In the genomic region with DNA sequence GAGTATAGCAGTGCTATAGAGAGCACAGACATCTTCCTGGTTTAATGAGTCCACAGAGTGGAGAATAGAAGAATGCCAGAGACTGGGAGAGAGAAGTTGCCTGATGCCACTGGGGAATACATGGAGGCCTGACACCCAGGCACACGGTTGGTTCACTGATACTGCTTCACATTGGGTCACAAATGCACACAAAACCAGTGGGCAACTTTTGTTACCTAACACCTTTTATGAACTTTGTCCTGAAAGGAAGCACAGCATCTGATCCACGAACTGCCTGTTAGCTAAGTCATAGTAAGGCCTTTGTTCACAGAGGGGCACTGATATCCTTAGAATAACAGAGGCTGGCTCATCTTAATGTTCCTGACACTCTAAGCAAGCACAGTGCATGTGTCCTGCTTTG, we compare ENCODE assay signal across 25 mouse cellular contexts.
DNase-seq lines count a peak whose midpoint lies in the region; ATAC-seq and TF ChIP-seq lines count a peak whose summit lies in the region.
"Had no signal": no experiment of that assay in that cellular context is flagged by ENCODE, and none has a peak within 500 bp of the region (broad histone marks: within the 10 kb centered on the region; RNA-seq: fewer than 3 reads in every experiment).

No protein-coding gene starts in this region.

- DNase-seq in gastrocnemius, adult 2 months, result no peak
- no peak for DNase-seq in gastrocnemius, adult 8-10 months (ENCODE audit: low spot score in 2 of 2)
- DNase-seq in layer of hippocampus, adult 2 months (ENCODE audit: low spot score in 2 of 2), result no peak
- no peak for DNase-seq in layer of hippocampus, adult 9-10 months (ENCODE audit: low spot score)
- no peak for DNase-seq in liver, postnatal 0 days
- DNase-seq: adrenal gland, adult 8-10 months; adrenal gland, postnatal 14 days; adrenal gland, postnatal 36 days; B cell, adult 2 months; cerebellum, adult 11-12 months; cerebellum, adult 2 months; cerebellum, adult 9-10 months; cerebellum, postnatal 10 days; cerebellum, postnatal 25 days had no signal

- no peaks in the 10 kb centered on the region for H3K27me3 ChIP-seq in intestine, embryonic 16.5 days (replicated peaks; ENCODE audit: control insufficient read depth, insufficient read depth, low read length)
- no peaks in the 10 kb centered on the region for H3K27me3 ChIP-seq in intestine, postnatal 0 days (replicated peaks; ENCODE audit: control insufficient read depth, insufficient read depth, low read length)
- H3K27me3 ChIP-seq in liver, postnatal 0 days (ENCODE audit: insufficient read depth, low read length), result no peaks in the 10 kb centered on the region
- no peaks in the 10 kb centered on the region for H3K27me3 ChIP-seq in liver, embryonic 12.5 days (replicated peaks)
- H3K27me3 ChIP-seq: CH12.LX; embryonic facial prominence, embryonic 12.5 days; forebrain, embryonic 13.5 days; Patski had no signal

- WGBS in intestine, embryonic 16.5 days, result 70% methylated on average over 2 of the region's 2 CpGs
- WGBS in intestine, postnatal 0 days, result 41% methylated on average over 2 of the region's 2 CpGs
- WGBS in liver, postnatal 0 days (ENCODE audit: insufficient replicate concordance), result 51% methylated on average over 2 of the region's 2 CpGs
- WGBS in liver, embryonic 12.5 days (ENCODE audit: insufficient replicate concordance), result 64% methylated on average over 2 of the region's 2 CpGs

- H3K4me1 ChIP-seq in intestine, embryonic 16.5 days (ENCODE audit: control insufficient read depth, insufficient read depth, low read length), result peaks cover 16% of the 10 kb centered on the region
- peaks cover 10% of the 10 kb centered on the region; the same call in 1 of the 2 replicates for H3K4me1 ChIP-seq in intestine, postnatal 0 days (replicated peaks; ENCODE audit: control insufficient read depth, insufficient read depth, low read length)
- H3K4me1 ChIP-seq in liver, postnatal 0 days (ENCODE audit: insufficient read depth), result 0 out of 2 replicates have a peak, but pooled peaks cover 2% of the 10 kb centered on the region
- peaks cover 11% of the 10 kb centered on the region for H3K4me1 ChIP-seq in liver, embryonic 12.5 days

- no peak overlapping the region for H3K4me2 ChIP-seq in intestine, embryonic 16.5 days (ENCODE audit: low read depth, low read length)
- H3K4me2 ChIP-seq in intestine, postnatal 0 days (replicated peaks; ENCODE audit: low read depth), result no peak overlapping the region
- no peak overlapping the region for H3K4me2 ChIP-seq in liver, postnatal 0 days (ENCODE audit: low read depth, low read length)
- no peak overlapping the region for H3K4me2 ChIP-seq in liver, embryonic 12.5 days
- H3K4me2 ChIP-seq: embryonic facial prominence, embryonic 12.5 days; forebrain, embryonic 13.5 days had no signal

- H3K4me3 ChIP-seq in gastrocnemius, adult 2 months, result no peak overlapping the region
- H3K4me3 ChIP-seq in intestine, embryonic 16.5 days (ENCODE audit: low read length), result no peak overlapping the region
- no peak overlapping the region for H3K4me3 ChIP-seq in intestine, postnatal 0 days (ENCODE audit: low read depth, low read length)
- H3K4me3 ChIP-seq in layer of hippocampus, adult 2 months, result no peak overlapping the region
- no peak overlapping the region for H3K4me3 ChIP-seq in liver, postnatal 0 days (ENCODE audit: low read depth, low read length)
- no peak overlapping the region for H3K4me3 ChIP-seq in liver, embryonic 12.5 days
- H3K4me3 ChIP-seq: embryonic facial prominence, embryonic 10.5 days; embryonic facial prominence, embryonic 12.5 days; forebrain, embryonic 13.5 days had no signal

- no peaks in the 10 kb centered on the region for H3K9me3 ChIP-seq in intestine, embryonic 16.5 days (ENCODE audit: control insufficient read depth, low read length)
- no peaks in the 10 kb centered on the region for H3K9me3 ChIP-seq in intestine, postnatal 0 days (ENCODE audit: control insufficient read depth)
- H3K9me3 ChIP-seq in liver, postnatal 0 days (ENCODE audit: low read length), result no peaks in the 10 kb centered on the region
- no peaks in the 10 kb centered on the region for H3K9me3 ChIP-seq in liver, embryonic 12.5 days (replicated peaks)
- H3K9me3 ChIP-seq: embryonic facial prominence, embryonic 10.5 days; embryonic facial prominence, embryonic 12.5 days; forebrain, embryonic 13.5 days; G1E had no signal

- peak; percentile 18; the same call in 1 of the 2 replicates for ATAC-seq in intestine, embryonic 16.5 days
- ATAC-seq in intestine, postnatal 0 days, result no peak
- ATAC-seq in liver, postnatal 0 days, result peak; percentile 38; the same call in 1 of the 2 replicates
- ATAC-seq in liver, embryonic 12.5 days, result no peak
- ATAC-seq: activated CD4-positive, CD25-positive, alpha-beta regulatory T cell, adult 4 months; CD4-positive, CD25-positive, alpha-beta regulatory T cell, adult 4 months; forebrain, embryonic 13.5 days; Patski had no signal

- TF ChIP-seq CTCF in gastrocnemius, adult 2 months (IDR thresholded peaks at IDR 0.05), result no peak
- no peak for TF ChIP-seq CTCF in intestine, postnatal 0 days (IDR thresholded peaks at IDR 0.05; ENCODE audit: low read depth)
- no peak for TF ChIP-seq CTCF in layer of hippocampus, adult 2 months (conservative IDR thresholded peaks at IDR 0.05)
- TF ChIP-seq CTCF in liver, postnatal 0 days (IDR thresholded peaks at IDR 0.05; ENCODE audit: low read depth), result no peak

- no peaks in the 10 kb centered on the region for H3K36me3 ChIP-seq in intestine, embryonic 16.5 days (ENCODE audit: control insufficient read depth, insufficient read depth, low read length)
- H3K36me3 ChIP-seq in intestine, postnatal 0 days (ENCODE audit: control insufficient read depth, insufficient read depth), result peaks cover 18% of the 10 kb centered on the region
- H3K36me3 ChIP-seq in liver, postnatal 0 days (replicated peaks; ENCODE audit: insufficient read depth, low read length), result peaks cover under 1% of the 10 kb centered on the region; the same call in 1 of the 2 replicates
- peaks cover 11% of the 10 kb centered on the region; the same call in 1 of the 2 replicates for H3K36me3 ChIP-seq in liver, embryonic 12.5 days

- TF ChIP-seq EP300 in liver, postnatal 0 days (IDR thresholded peaks at IDR 0.05; ENCODE audit: low read depth), result no peak

- no peak overlapping the region for H3K9ac ChIP-seq in intestine, embryonic 16.5 days (ENCODE audit: low read depth, low read length)
- no peak overlapping the region for H3K9ac ChIP-seq in intestine, postnatal 0 days (ENCODE audit: low read depth, low read length)
- no peak overlapping the region for H3K9ac ChIP-seq in liver, postnatal 0 days (replicated peaks)
- H3K9ac ChIP-seq in liver, embryonic 12.5 days, result no peak overlapping the region
- H3K9ac ChIP-seq: embryonic facial prominence, embryonic 12.5 days; forebrain, embryonic 13.5 days had no signal

- 0 out of 2 replicates have a peak overlapping the region, but pooled peaks have one; percentile 2 for H3K27ac ChIP-seq in gastrocnemius, adult 2 months
- H3K27ac ChIP-seq in intestine, embryonic 16.5 days (ENCODE audit: low read length), result no peak overlapping the region; the same call in 1 of the 2 replicates
- H3K27ac ChIP-seq in intestine, postnatal 0 days (ENCODE audit: low read depth, low read length), result no peak overlapping the region; the same call in none of the 2 replicates
- H3K27ac ChIP-seq in layer of hippocampus, adult 2 months, result peak overlapping the region; percentile 36; the same call in 1 of the 2 replicates
- H3K27ac ChIP-seq in liver, postnatal 0 days (ENCODE audit: low read depth), result no peak overlapping the region
- H3K27ac ChIP-seq in liver, embryonic 12.5 days, result no peak overlapping the region
- H3K27ac ChIP-seq: embryonic facial prominence, embryonic 10.5 days; embryonic facial prominence, embryonic 12.5 days; forebrain, embryonic 13.5 days had no signal

- intact Hi-C loops in gastrocnemius, adult 2 months (cut with DNase I), result no loop called here

Comparison
In these comparisons a context has a peak if more than half of its experiments do, and no peak if none do; other contexts are left out.
1. ATAC-seq: peak in intestine, embryonic 16.5 days (single experiment) and liver, postnatal 0 days (single experiment); none in intestine, postnatal 0 days (single experiment) and liver, embryonic 12.5 days (single experiment).
2. H3K27ac ChIP-seq: peak in gastrocnemius, adult 2 months (single experiment) and layer of hippocampus, adult 2 months (single experiment); none in intestine, embryonic 16.5 days (single experiment), intestine, postnatal 0 days (single experiment), liver, postnatal 0 days (single experiment) and liver, embryonic 12.5 days (single experiment).